Mouse (Mus musculus) brain, adult 2 months (tissue): ENCODE results near the gene Zfp526.

ENCODE experiments used
- DNase-seq: peaks from one replicate; pipeline ENCODE4 v3.0.0; 2011; ENCODE audit warnings: low read depth, low spot score

Zfp526 gene

GRCm38 (mm10) chr7:25267751-25268463, 46.7 kb downstream of the Zfp526 start:
- DNase-seq, result peak; percentile 100

- DNase-seq, result no peak
Measured at GRCm38 (mm10) chr7:25268588-25268987, 47.4 kb downstream of the Zfp526 start.

GRCm38 (mm10) chr7:25269029-25269428, 47.8 kb downstream of the Zfp526 start:
- no peak for DNase-seq

GRCm38 (mm10) chr7:25269545-25270271, 48.5 kb downstream of the Zfp526 start:
- DNase-seq, result peak; percentile 22

GRCm38 (mm10) chr7:25270652-25271633, 49.7 kb downstream of the Zfp526 start:
- DNase-seq, result no peak

GRCm38 (mm10) chr7:25271651-25272444, 50.6 kb downstream of the Zfp526 start:
- no peak for DNase-seq

GRCm38 (mm10) chr7:25272445-25273258, 51.4 kb downstream of the Zfp526 start:
- no peak for DNase-seq

GRCm38 (mm10) chr7:25273259-25274241, 52.3 kb downstream of the Zfp526 start:
- DNase-seq, result no peak

GRCm38 (mm10) chr7:25274571-25274970, 53.3 kb downstream of the Zfp526 start:
- no peak for DNase-seq

GRCm38 (mm10) chr7:25274996-25275395, 53.8 kb downstream of the Zfp526 start:
- no peak for DNase-seq

GRCm38 (mm10) chr7:25275555-25276298, 54.5 kb downstream of the Zfp526 start:
- no peak for DNase-seq
